ENCODE assay signal across 15 mouse cellular contexts in genomic region chr7:35415801-35416653, GRCm38 (mm10). TPM values are rescaled to one million over a fixed set of nuclear protein-coding genes. Genes with fewer than 3 reads are reported as not detected.
DNase-seq lines count a peak whose midpoint lies in the region; ATAC-seq and TF ChIP-seq lines count a peak whose summit lies in the region.
"Had no signal": no experiment of that assay in that cellular context is flagged by ENCODE, and none has a peak within 500 bp of the region (broad histone marks: within the 10 kb centered on the region; RNA-seq: fewer than 3 reads in every experiment).

No protein-coding gene starts in this region.

- 73% methylated on average over 9 of the region's 9 CpGs for WGBS in liver, postnatal 0 days (ENCODE audit: insufficient replicate concordance)
- 77% methylated on average over 9 of the region's 9 CpGs for WGBS in liver, embryonic 12.5 days (ENCODE audit: insufficient replicate concordance)
- 49% methylated on average over 9 of the region's 9 CpGs for WGBS in intestine, embryonic 16.5 days
- WGBS in stomach, postnatal 0 days = 54% methylated on average over 9 of the region's 9 CpGs
- 82% methylated on average over 9 of the region's 9 CpGs for WGBS in midbrain, embryonic 10.5 days

- H3K4me3 ChIP-seq in liver, postnatal 0 days (ENCODE audit: low read depth, low read length) = no peak overlapping the region
- no peak overlapping the region for H3K4me3 ChIP-seq in liver, embryonic 12.5 days
- peak overlapping the region; percentile 12 for H3K4me3 ChIP-seq in intestine, embryonic 16.5 days (ENCODE audit: low read length)
- H3K4me3 ChIP-seq in stomach, postnatal 0 days (ENCODE audit: low read depth, low read length) = no peak overlapping the region
- H3K4me3 ChIP-seq in midbrain, embryonic 10.5 days = no peak overlapping the region
- H3K4me3 ChIP-seq: erythroblast, embryonic 14.5 days; heart, adult 2 months; hindbrain, embryonic 15.5 days; limb, embryonic 13.5 days had no signal

- no peaks in the 10 kb centered on the region for H3K9me3 ChIP-seq in liver, postnatal 0 days (ENCODE audit: low read length)
- no peaks in the 10 kb centered on the region for H3K9me3 ChIP-seq in liver, embryonic 12.5 days (replicated peaks)
- no peaks in the 10 kb centered on the region for H3K9me3 ChIP-seq in intestine, embryonic 16.5 days (ENCODE audit: control insufficient read depth, low read length)
- no peaks in the 10 kb centered on the region for H3K9me3 ChIP-seq in stomach, postnatal 0 days (ENCODE audit: control insufficient read depth, low read length)
- no peaks in the 10 kb centered on the region for H3K9me3 ChIP-seq in midbrain, embryonic 10.5 days (replicated peaks)
- H3K9me3 ChIP-seq: hindbrain, embryonic 15.5 days; limb, embryonic 13.5 days had no signal

- ATAC-seq in liver, postnatal 0 days = peak; percentile 41; the same call in 1 of the 2 replicates
- ATAC-seq in liver, embryonic 12.5 days = no peak
- ATAC-seq in intestine, embryonic 16.5 days = peak; percentile 97
- peak; percentile 88 for ATAC-seq in stomach, postnatal 0 days (ENCODE audit: low FRiP score, low TSS enrichment)

- no peak overlapping the region for H3K9ac ChIP-seq in liver, postnatal 0 days (replicated peaks)
- H3K9ac ChIP-seq in liver, embryonic 12.5 days = no peak overlapping the region
- H3K9ac ChIP-seq in intestine, embryonic 16.5 days (ENCODE audit: low read depth, low read length) = peak overlapping the region; percentile 14
- no peak overlapping the region for H3K9ac ChIP-seq in stomach, postnatal 0 days (ENCODE audit: low read length)
- H3K9ac ChIP-seq: hindbrain, embryonic 15.5 days; limb, embryonic 13.5 days had no signal

- peak overlapping the region; percentile 75 for H3K27ac ChIP-seq in liver, postnatal 0 days (ENCODE audit: low read depth)
- no peak overlapping the region for H3K27ac ChIP-seq in liver, embryonic 12.5 days
- peak overlapping the region; percentile 88 for H3K27ac ChIP-seq in intestine, embryonic 16.5 days (ENCODE audit: low read length)
- H3K27ac ChIP-seq in stomach, postnatal 0 days (replicated peaks) = peak overlapping the region; percentile 70
- H3K27ac ChIP-seq in midbrain, embryonic 10.5 days (replicated peaks) = no peak overlapping the region
- H3K27ac ChIP-seq: heart, adult 2 months; hindbrain, embryonic 15.5 days had no signal

- peaks cover 20% of the 10 kb centered on the region for H3K36me3 ChIP-seq in liver, postnatal 0 days (replicated peaks; ENCODE audit: insufficient read depth, low read length)
- peaks cover 66% of the 10 kb centered on the region for H3K36me3 ChIP-seq in liver, embryonic 12.5 days
- peaks cover 8% of the 10 kb centered on the region; the same call in 1 of the 2 replicates for H3K36me3 ChIP-seq in intestine, embryonic 16.5 days (ENCODE audit: control insufficient read depth, insufficient read depth, low read length)
- H3K36me3 ChIP-seq in stomach, postnatal 0 days (ENCODE audit: control insufficient read depth, insufficient read depth, low read length) = peaks cover 4% of the 10 kb centered on the region
- H3K36me3 ChIP-seq in midbrain, embryonic 10.5 days = peaks cover 98% of the 10 kb centered on the region

- no peak overlapping the region for H3K4me2 ChIP-seq in liver, postnatal 0 days (ENCODE audit: low read depth, low read length)
- no peak overlapping the region for H3K4me2 ChIP-seq in liver, embryonic 12.5 days
- peak overlapping the region; percentile 33 for H3K4me2 ChIP-seq in intestine, embryonic 16.5 days (ENCODE audit: low read depth, low read length)
- H3K4me2 ChIP-seq in stomach, postnatal 0 days (replicated peaks; ENCODE audit: low read depth) = no peak overlapping the region
- H3K4me2 ChIP-seq: hindbrain, embryonic 15.5 days; limb, embryonic 13.5 days had no signal

- no peaks in the 10 kb centered on the region for H3K27me3 ChIP-seq in liver, postnatal 0 days (ENCODE audit: insufficient read depth, low read length)
- H3K27me3 ChIP-seq in liver, embryonic 12.5 days (replicated peaks) = no peaks in the 10 kb centered on the region
- H3K27me3 ChIP-seq in intestine, embryonic 16.5 days (replicated peaks; ENCODE audit: control insufficient read depth, insufficient read depth, low read length) = no peaks in the 10 kb centered on the region
- H3K27me3 ChIP-seq in stomach, postnatal 0 days (ENCODE audit: control insufficient read depth, insufficient read depth, low read length) = no peaks in the 10 kb centered on the region
- H3K27me3 ChIP-seq in midbrain, embryonic 10.5 days (ENCODE audit: low read depth, poor library complexity, severe bottlenecking) = no peaks in the 10 kb centered on the region
- H3K27me3 ChIP-seq: hindbrain, embryonic 15.5 days; limb, embryonic 13.5 days had no signal

- no peaks in the 10 kb centered on the region for H3K4me1 ChIP-seq in liver, postnatal 0 days (ENCODE audit: insufficient read depth)
- H3K4me1 ChIP-seq in liver, embryonic 12.5 days = no peaks in the 10 kb centered on the region
- H3K4me1 ChIP-seq in intestine, embryonic 16.5 days (ENCODE audit: control insufficient read depth, insufficient read depth, low read length) = 0 out of 2 replicates have a peak, but pooled peaks cover 4% of the 10 kb centered on the region
- H3K4me1 ChIP-seq in stomach, postnatal 0 days (replicated peaks; ENCODE audit: control insufficient read depth, insufficient read depth) = no peaks in the 10 kb centered on the region
- no peaks in the 10 kb centered on the region for H3K4me1 ChIP-seq in midbrain, embryonic 10.5 days
- H3K4me1 ChIP-seq: hindbrain, embryonic 15.5 days had no signal

- DNase-seq in liver, postnatal 0 days = no peak
- DNase-seq in kidney, postnatal 36 days = peak; percentile 62 to 82
- peak; percentile 62 for DNase-seq in stomach, postnatal 0 days (ENCODE audit: low spot score)
- no peak for DNase-seq in layer of hippocampus, postnatal 36 days
- DNase-seq in heart, adult 9 months (ENCODE audit: low spot score in 2 of 2) = no peak
- no peak for DNase-seq in midbrain, embryonic 10.5 days (ENCODE audit: low spot score)
- DNase-seq: heart, adult 2 months; lung, postnatal 14 days had no signal

- no peak for TF ChIP-seq CTCF in liver, postnatal 0 days (IDR thresholded peaks at IDR 0.05; ENCODE audit: low read depth)
- TF ChIP-seq CTCF in stomach, postnatal 0 days (IDR thresholded peaks at IDR 0.05; ENCODE audit: low read depth) = no peak

- TF ChIP-seq EP300 in liver, postnatal 0 days (IDR thresholded peaks at IDR 0.05; ENCODE audit: low read depth) = no peak
- no peak for TF ChIP-seq EP300 in stomach, postnatal 0 days (optimal IDR thresholded peaks at IDR 0.05)

RNA-seq across cellular contexts. Expression of gene Cep89, which starts 19.2 kb away (rescaled TPM):
- polyA plus RNA-seq in liver, postnatal 0 days (2015; fragmentation: Nextera tagmentation; extraction: Ambion mirVana) = 9.1 and 10.3 TPM in 2 replicates
- polyA plus RNA-seq in liver, embryonic 12.5 days (2016; fragmentation: Nextera tagmentation; extraction: Ambion mirVana) = 25.5 and 25.9 TPM in 2 replicates
- 41.4 and 45.0 TPM in 2 replicates for polyA plus RNA-seq in intestine, embryonic 16.5 days (2015; fragmentation: Nextera tagmentation; extraction: Ambion mirVana)
- polyA plus RNA-seq in stomach, postnatal 0 days (2015; fragmentation: Nextera tagmentation; extraction: Ambion mirVana) = 11.7 and 12.3 TPM in 2 replicates
- total RNA-seq in layer of hippocampus, postnatal 36 days (2021) = 10 to 100 TPM; 18.7 to 21.1 TPM
- 65.8 and 67.0 TPM in 2 replicates for polyA plus RNA-seq in midbrain, embryonic 10.5 days (2016; fragmentation: Nextera tagmentation; extraction: Ambion mirVana)

RNA-seq across cellular contexts. Expression of gene Faap24, which starts 19.4 kb away (rescaled TPM):
- 9.3 and 11.4 TPM in 2 replicates for polyA plus RNA-seq in liver, postnatal 0 days (2015; fragmentation: Nextera tagmentation; extraction: Ambion mirVana)
- 34.4 and 34.7 TPM in 2 replicates for polyA plus RNA-seq in liver, embryonic 12.5 days (2016; fragmentation: Nextera tagmentation; extraction: Ambion mirVana)
- polyA plus RNA-seq in intestine, embryonic 16.5 days (2015; fragmentation: Nextera tagmentation; extraction: Ambion mirVana) = 21.1 and 22.5 TPM in 2 replicates
- polyA plus RNA-seq in stomach, postnatal 0 days (2015; fragmentation: Nextera tagmentation; extraction: Ambion mirVana) = 8.8 and 9.3 TPM in 2 replicates
- total RNA-seq in layer of hippocampus, postnatal 36 days (2021) = 1 to 10 TPM; 5.0 to 5.4 TPM
- 25.2 and 25.3 TPM in 2 replicates for polyA plus RNA-seq in midbrain, embryonic 10.5 days (2016; fragmentation: Nextera tagmentation; extraction: Ambion mirVana)

RNA-seq across cellular contexts. Expression of gene Slc7a9, which starts 32.6 kb away (rescaled TPM):
- polyA plus RNA-seq in liver, postnatal 0 days (2015; fragmentation: Nextera tagmentation; extraction: Ambion mirVana) = 0.15 and 0.27 TPM in 2 replicates
- 2.2 and 3.2 TPM in 2 replicates for polyA plus RNA-seq in liver, embryonic 12.5 days (2016; fragmentation: Nextera tagmentation; extraction: Ambion mirVana)
- 126 and 165 TPM in 2 replicates for polyA plus RNA-seq in intestine, embryonic 16.5 days (2015; fragmentation: Nextera tagmentation; extraction: Ambion mirVana)
- polyA plus RNA-seq in stomach, postnatal 0 days (2015; fragmentation: Nextera tagmentation; extraction: Ambion mirVana) = 0.13 and 0.30 TPM in 2 replicates
- total RNA-seq in layer of hippocampus, postnatal 36 days (2021) = not detected
- polyA plus RNA-seq in midbrain, embryonic 10.5 days (2016; fragmentation: Nextera tagmentation; extraction: Ambion mirVana) = 0.17 and 0.25 TPM in 2 replicates
- total RNA-seq: common myeloid progenitor, adult 5-6 weeks; heart, adult 2 months had no signal
- polyA plus RNA-seq: C2C12; heart, adult 2 months; hindbrain, embryonic 15.5 days had no signal

Comparison
In these comparisons a context has a peak if more than half of its experiments do, and no peak if none do; other contexts are left out.
1. H3K27ac ChIP-seq: peak in liver, postnatal 0 days (single experiment), intestine, embryonic 16.5 days (single experiment) and stomach, postnatal 0 days (single experiment); none in liver, embryonic 12.5 days (single experiment) and midbrain, embryonic 10.5 days (single experiment).
2. DNase-seq: peak in kidney, postnatal 36 days (2 of 2) and stomach, postnatal 0 days (single experiment); none in liver, postnatal 0 days (single experiment), layer of hippocampus, postnatal 36 days (0 of 2), heart, adult 9 months (0 of 2) and midbrain, embryonic 10.5 days (single experiment).
3. RNA of gene Slc7a9, which starts 32.6 kb away (polyA plus RNA-seq): 126 to 165 TPM in intestine, embryonic 16.5 days; 2.2 to 3.2 TPM in liver, embryonic 12.5 days, 0.13 to 0.30 TPM in stomach, postnatal 0 days, 0.15 to 0.27 TPM in liver, postnatal 0 days and 0.17 to 0.25 TPM in midbrain, embryonic 10.5 days; every median in the first group is over 10 times any median in the second.